Mouse (Mus musculus) C2C12 (cell line): ENCODE data around the gene Myo5a.

ENCODE experiments used
- CEBPB ChIP-seq: IDR thresholded peaks from one replicate; pipeline ENCODE4 v1.6.1; 2011; ENCODE audit warnings: low read depth, mild to moderate bottlenecking, control low read depth, moderate library complexity
- CTCF ChIP-seq: IDR thresholded peaks from one replicate; pipeline ENCODE4 v1.5.1; 2011; ENCODE audit not compliant: control insufficient read depth, insufficient read depth, insufficient read length
- FOSL1 ChIP-seq: IDR thresholded peaks from one replicate; pipeline ENCODE4 v1.8.0; 2011; ENCODE audit warnings: mild to moderate bottlenecking, low read length; ENCODE audit not compliant: poor library complexity, insufficient read depth, severe bottlenecking
- MAX ChIP-seq: IDR thresholded peaks from one replicate; pipeline ENCODE4 v1.6.1; 2011; ENCODE audit warnings: mild to moderate bottlenecking, control low read depth
- MYOD1 ChIP-seq: IDR thresholded peaks from one replicate; pipeline ENCODE4 v1.6.1; 2011; ENCODE audit warnings: low read depth; ENCODE audit not compliant: control insufficient read depth, insufficient read length
- MYOG ChIP-seq: IDR thresholded peaks from one replicate; pipeline ENCODE4 v1.6.1; 2011; ENCODE audit not compliant: control insufficient read depth, insufficient read length; ENCODE audit errors: extremely low read depth
- USF1 ChIP-seq: IDR thresholded peaks from one replicate; pipeline ENCODE4 v1.6.1; 2011; ENCODE audit warnings: low read depth, mild to moderate bottlenecking, control low read depth, moderate library complexity

GRCm38 (mm10) chr9:75202036-75202435 is 131.2 kb downstream of the Myo5a start:
- TF ChIP-seq CTCF (no peak), MAX (no peak), MYOD1 (no peak), USF1 (no peak), CEBPB (no peak), MYOG (no peak), FOSL1 (no peak)
